Mouse (Mus musculus) midbrain, postnatal 0 days (tissue): ENCODE results near the gene Supt3. TPM values are rescaled to one million over a fixed set of nuclear protein-coding genes. Genes with fewer than 3 reads are reported as not detected.

ENCODE experiments used
- ATAC-seq: fragments of 200-750 bp; cut with Nextera tagmentation; 2 replicates; pipeline ENCODE4 v1.8.0; 2017; ENCODE audit warnings: moderate number of reproducible peaks, mild to moderate bottlenecking, moderate TSS enrichment, moderate library complexity; ENCODE audit not compliant: low FRiP score
- DNase-seq: peaks from one replicate; pipeline ENCODE4 v3.0.0-alpha.2; 2015; ENCODE audit warnings: low spot score
- H3K27ac ChIP-seq: fragments of 300-500 bp; sonication (generic); 2 replicates; pipeline ENCODE4 v1.5.1; 2014; ENCODE audit warnings: low read depth, mild to moderate bottlenecking, low read length, mixed read lengths
- H3K27me3 ChIP-seq: fragments of 300-500 bp; sonication (generic); 2 replicates; pipeline ENCODE4 v1.6.1; 2014; ENCODE audit warnings: low read length, control low read depth, mixed read lengths; ENCODE audit not compliant: insufficient read depth
- H3K36me3 ChIP-seq: fragments of 300-500 bp; sonication (generic); 2 replicates; pipeline ENCODE4 v1.6.1; 2014; ENCODE audit warnings: low read length, control low read depth, mixed read lengths; ENCODE audit not compliant: insufficient read depth
- H3K4me1 ChIP-seq: fragments of 300-500 bp; sonication (generic); 2 replicates; pipeline ENCODE4 v1.6.1; 2014; ENCODE audit warnings: mild to moderate bottlenecking, control low read depth, antibody characterized with exemption, low read length, mixed read lengths; ENCODE audit not compliant: insufficient read depth
- H3K4me2 ChIP-seq: fragments of 300-500 bp; sonication (generic); 2 replicates; pipeline ENCODE4 v1.6.1; 2014; ENCODE audit warnings: low read depth, mild to moderate bottlenecking, low read length, mixed read lengths; ENCODE audit not compliant: poor library complexity, severe bottlenecking
- H3K4me3 ChIP-seq: fragments of 300-500 bp; sonication (generic); 2 replicates; pipeline ENCODE4 v1.5.1; 2014; ENCODE audit warnings: low read depth, mild to moderate bottlenecking, low read length, moderate library complexity
- H3K9ac ChIP-seq: fragments of 300-500 bp; sonication (generic); replicated peaks from 2 replicates; pipeline ENCODE4 v1.6.1; 2014; ENCODE audit warnings: mild to moderate bottlenecking, low read length, moderate library complexity, mixed read lengths; ENCODE audit not compliant: poor library complexity, severe bottlenecking
- H3K9me3 ChIP-seq: fragments of 300-500 bp; sonication (generic); 2 replicates; pipeline ENCODE4 v1.6.1; 2016; ENCODE audit warnings: low read length, control low read depth
- CTCF ChIP-seq: IDR thresholded peaks from 2 replicates; pipeline ENCODE4 v1.5.1; 2016; ENCODE audit warnings: antibody characterized with exemption, mild to moderate bottlenecking
- WGBS: fragments of 180-500 bp; shearing (Covaris S2); extraction: QIAGEN DNeasy Blood & Tissue Kit; methylation state at CpG from one replicate; pipeline ENCODE4 v1.1.7; 2014; 5-methylcytosine and 5-hydroxymethylcytosine counted together
- polyA plus RNA-seq: library from polyadenylated mRNA; unstranded; fragments of >200 nt; fragmentation: Nextera tagmentation; extraction: Ambion mirVana; gene quantifications from 2 replicates; pipeline ENCODE4 v1.2.1, GENCODE M21; 2015
- total RNA-seq: library from RNA; depleted of rRNA; stranded (reverse); fragments of >200 nt; gene quantifications from 2 replicates; pipeline ENCODE4 v1.2.3, GENCODE M21; 2014

The Supt3 gene
- total and polyA plus RNA-seq, 2 experiments from 2014 or later: 5.7 to 23.3 TPM

DNA sequence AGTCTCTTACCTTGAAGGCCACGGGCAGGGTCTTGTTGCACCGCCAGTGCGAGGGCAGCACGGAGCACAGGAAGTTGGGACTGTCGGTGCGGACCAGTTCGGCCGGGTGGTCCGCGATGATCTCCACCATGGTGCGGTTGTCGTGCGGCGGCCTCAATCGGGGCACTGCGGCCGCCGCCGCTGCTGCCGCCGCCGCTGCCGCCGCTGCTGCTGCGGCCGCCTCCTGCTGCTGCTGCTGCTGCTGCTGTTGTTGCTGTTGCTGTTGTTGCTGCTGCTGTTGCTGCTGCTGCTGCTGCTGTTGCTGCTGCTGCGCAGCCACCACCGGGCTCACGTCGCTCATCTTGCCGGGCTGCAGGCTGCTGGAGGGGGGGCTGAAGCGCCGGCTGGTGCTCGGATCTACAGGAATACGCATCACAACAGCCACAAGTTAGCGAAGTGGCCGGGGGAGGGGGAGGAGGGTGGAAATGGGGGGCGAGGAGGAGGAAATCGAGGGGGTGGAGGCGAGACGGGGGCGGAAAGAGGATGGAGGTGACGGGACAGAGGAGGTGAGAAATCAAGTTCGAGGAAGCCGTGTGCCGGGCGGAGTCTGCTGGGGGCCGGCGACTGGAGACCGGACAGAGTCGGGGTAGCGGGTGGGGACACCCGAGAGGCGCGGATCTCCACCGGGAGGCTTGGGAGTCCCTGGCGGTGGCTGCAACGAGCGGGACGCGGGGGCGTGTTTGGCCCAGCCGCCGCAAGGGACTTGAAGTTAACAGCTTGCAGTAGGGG, 41.5 kb upstream of the Supt3 start:
- peaks cover 52% of the 10 kb centered on the region for H3K27me3 ChIP-seq
- no peak overlapping the region for H3K27ac ChIP-seq
- H3K9me3 ChIP-seq: no peaks in the 10 kb centered on the region
- no peak for DNase-seq
- peak overlapping the region; percentile 92 for H3K4me2 ChIP-seq
- WGBS: 1% methylated on average over 53 of the region's 64 CpGs
- H3K4me1 ChIP-seq: peaks cover 12% of the 10 kb centered on the region
- no peaks in the 10 kb centered on the region for H3K36me3 ChIP-seq
- TF ChIP-seq CTCF: no peak
- ATAC-seq: 0 out of 2 replicates have a peak, but pooled peaks have one; percentile 9
- peak overlapping the region; percentile 42; the same call in 1 of the 2 replicates for H3K9ac ChIP-seq
- peak overlapping the region; percentile 63 for H3K4me3 ChIP-seq

DNA sequence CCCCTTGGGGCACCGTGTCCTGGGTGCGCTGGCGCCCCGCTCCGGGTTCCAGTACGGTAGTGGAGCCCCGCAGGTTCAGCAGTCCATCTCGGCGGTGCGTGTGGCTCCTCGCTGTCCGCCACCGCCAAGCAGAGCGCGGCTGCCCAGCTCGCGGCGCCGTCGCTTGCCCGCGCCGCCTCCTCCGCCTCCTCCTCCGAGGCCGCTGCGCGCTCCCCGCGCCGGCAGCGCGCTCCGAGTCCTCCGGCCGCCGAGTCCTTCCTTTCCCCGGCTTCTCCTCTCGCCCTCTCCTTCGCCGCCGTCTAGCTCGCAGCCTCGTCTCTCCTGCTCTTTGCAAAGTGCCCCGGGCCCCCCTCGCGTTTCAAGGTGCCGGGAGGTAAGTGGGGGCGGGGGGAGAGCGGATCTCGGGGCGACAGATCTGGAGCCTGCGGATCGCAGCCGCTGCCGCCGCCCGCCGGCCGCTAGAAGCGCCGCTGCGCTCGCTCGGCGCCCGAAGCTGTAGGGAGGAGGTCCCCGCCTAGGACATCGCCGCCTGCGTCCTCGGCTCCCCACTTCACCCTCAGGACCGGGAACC, 40.9 kb upstream of the Supt3 start:
- peaks cover 12% of the 10 kb centered on the region for H3K4me1 ChIP-seq
- peak; percentile 70 for DNase-seq
- H3K4me3 ChIP-seq: peak overlapping the region; percentile 63
- peak; percentile 70; the same call in 1 of the 2 replicates for ATAC-seq
- H3K9me3 ChIP-seq: no peaks in the 10 kb centered on the region
- no peaks in the 10 kb centered on the region for H3K36me3 ChIP-seq
- H3K27ac ChIP-seq: no peak overlapping the region
- peak overlapping the region; percentile 42 for H3K9ac ChIP-seq
- H3K4me2 ChIP-seq: peak overlapping the region; percentile 92
- peaks cover 56% of the 10 kb centered on the region for H3K27me3 ChIP-seq
- WGBS: under 1% methylated on average over 53 of the region's 73 CpGs
- TF ChIP-seq CTCF: peak; percentile 55

DNA sequence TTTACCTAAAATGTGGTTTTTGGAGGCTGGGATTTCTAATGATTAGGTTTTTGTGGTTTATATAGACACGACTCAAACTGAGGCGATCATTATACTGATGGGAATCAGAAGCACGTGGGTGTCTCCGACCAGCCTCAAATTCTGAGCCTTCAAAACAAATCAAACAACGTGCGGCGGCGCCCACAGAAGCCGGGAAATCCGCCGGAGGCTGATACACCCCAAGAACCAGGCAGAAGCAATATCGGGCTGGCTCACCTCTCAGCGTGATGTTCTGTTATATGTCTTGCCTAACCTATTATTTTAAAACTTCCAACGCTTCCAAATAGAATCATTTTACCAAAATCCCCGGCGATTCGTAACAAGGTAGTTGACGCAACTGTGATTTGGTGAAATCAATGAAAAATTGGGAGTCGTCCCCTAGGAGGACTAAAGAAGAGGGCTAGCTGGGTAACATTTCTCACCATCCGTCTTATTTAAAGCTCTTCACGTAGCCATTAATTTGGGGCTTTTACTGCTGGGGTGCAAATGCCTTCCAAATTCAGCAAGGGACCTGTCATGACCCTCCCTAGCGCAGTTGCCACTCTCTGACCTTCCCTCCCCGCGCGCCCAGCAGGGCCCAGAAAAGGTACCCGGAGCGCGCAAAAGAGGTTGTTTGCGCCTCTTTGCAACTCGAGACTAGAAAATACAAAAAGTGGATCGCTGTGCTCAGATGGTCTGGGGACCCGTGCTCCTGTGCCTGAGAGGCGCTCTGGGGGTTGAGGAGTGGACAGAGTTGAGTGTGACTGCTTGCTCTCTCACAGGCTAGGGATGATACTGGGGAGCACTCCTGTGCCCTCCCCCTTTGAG, 39.5 kb upstream of the Supt3 start:
- Histone ChIP-seq H3K27me3 (peaks cover 53% of the 10 kb centered on the region), H3K9me3 (no peaks in the 10 kb centered on the region), H3K36me3 (no peaks in the 10 kb centered on the region), H3K4me3 (no peak overlapping the region), H3K27ac (no peak overlapping the region), H3K4me2 (peak overlapping the region; percentile 12; the same call in 1 of the 2 replicates), H3K9ac (no peak overlapping the region), H3K4me1 (peaks cover 12% of the 10 kb centered on the region)
- ATAC-seq: no peak
- TF ChIP-seq CTCF: no peak
- DNase-seq: no peak
- under 1% methylated on average over 33 of the region's 33 CpGs for WGBS

DNA sequence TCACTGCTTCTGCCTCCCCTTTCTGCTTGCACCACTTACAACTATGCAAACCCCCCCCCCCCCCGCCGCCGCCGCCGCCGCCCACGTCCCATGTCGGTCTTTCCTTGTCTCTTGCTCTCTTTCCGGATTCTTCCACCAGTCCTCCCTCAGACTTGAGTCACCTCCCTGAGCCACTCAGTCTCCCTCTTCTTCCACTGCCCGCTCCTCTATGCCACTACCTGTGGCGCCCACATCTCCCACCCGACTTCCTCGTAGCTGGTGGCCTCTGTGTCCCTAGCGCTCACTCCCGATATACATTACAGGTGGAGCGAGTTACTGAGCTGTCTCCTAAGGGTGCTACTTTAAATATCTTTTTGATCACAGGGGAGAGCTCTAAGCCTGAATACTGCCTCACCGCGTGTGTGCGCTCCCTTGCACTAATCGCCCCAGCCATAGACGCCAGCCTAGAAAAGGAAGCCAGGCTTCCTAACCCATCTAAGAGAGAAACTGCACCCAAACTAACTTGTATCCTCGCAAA, 38.8 kb upstream of the Supt3 start:
- no peaks in the 10 kb centered on the region for H3K36me3 ChIP-seq
- H3K27me3 ChIP-seq: peaks cover 50% of the 10 kb centered on the region
- no peak overlapping the region for H3K9ac ChIP-seq
- peak; percentile 7; the same call in 1 of the 2 replicates for TF ChIP-seq CTCF
- ATAC-seq (no peak), DNase-seq (no peak)
- no peak overlapping the region; the same call in 1 of the 2 replicates for H3K4me3 ChIP-seq
- WGBS: 2% methylated on average over 17 of the region's 22 CpGs
- H3K4me2 ChIP-seq: 0 out of 2 replicates have a peak overlapping the region, but pooled peaks have one; percentile 12
- H3K9me3 ChIP-seq: no peaks in the 10 kb centered on the region
- H3K27ac ChIP-seq: no peak overlapping the region
- peaks cover 12% of the 10 kb centered on the region for H3K4me1 ChIP-seq

DNA sequence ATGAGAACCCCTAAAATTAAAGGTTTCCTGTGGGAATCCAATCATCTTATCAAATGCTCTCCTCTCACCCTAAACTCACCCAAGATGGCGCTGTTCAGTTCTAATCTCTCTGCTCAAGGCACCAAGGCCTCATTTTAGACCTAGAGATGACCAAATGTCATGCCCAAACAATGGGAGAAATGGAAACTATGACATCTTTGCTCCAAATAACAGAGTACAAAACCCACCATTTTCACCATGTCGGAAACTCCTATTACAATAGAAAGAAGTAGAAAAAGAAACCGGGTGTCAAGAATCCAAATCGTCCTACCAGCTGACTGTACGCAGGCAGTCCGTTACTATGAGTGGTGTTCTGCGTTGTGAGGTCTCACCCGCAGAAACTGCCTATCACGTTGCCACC, 34.7 kb upstream of the Supt3 start:
- no peak for ATAC-seq
- peaks cover 27% of the 10 kb centered on the region for H3K27me3 ChIP-seq

More for the DNA sequence above, 34.7 kb upstream of the Supt3 start:
- no peaks in the 10 kb centered on the region for H3K36me3 ChIP-seq
- H3K4me2 ChIP-seq: no peak overlapping the region
- H3K27ac ChIP-seq: no peak overlapping the region
- TF ChIP-seq CTCF: no peak
- 84% methylated on average over 9 of the region's 9 CpGs for WGBS
- no peaks in the 10 kb centered on the region for H3K9me3 ChIP-seq
- H3K4me3 ChIP-seq: no peak overlapping the region
- no peak for DNase-seq
- H3K4me1 ChIP-seq: peaks cover 3% of the 10 kb centered on the region; the same call in 1 of the 2 replicates
- H3K9ac ChIP-seq: no peak overlapping the region
